Mouse (Mus musculus) kidney, adult 9 months (tissue): Measurements from ENCODE around the gene Nucks1.

ENCODE experiments used
- DNase-seq: peaks from one replicate; pipeline ENCODE4 v3.0.0; 2022

Nucks1 gene

GRCm38 (mm10) chr1:131922100-131922499 lies 11.8 kb downstream of the Nucks1 start:
- DNase-seq: no peak

- no peak for DNase-seq
These were observed 23.1 kb downstream of the Nucks1 start for GRCm38 (mm10) chr1:131933471-131933870.

- peak; percentile 74 for DNase-seq
These were observed 27.4 kb downstream of the Nucks1 start for GRCm38 (mm10) chr1:131937659-131938305.

GRCm38 (mm10) chr1:131938811-131939210 lies 28.5 kb downstream of the Nucks1 start:
- DNase-seq: no peak

GRCm38 (mm10) chr1:131940711-131941244 lies 30.4 kb downstream of the Nucks1 start:
- no peak for DNase-seq

GRCm38 (mm10) chr1:131941501-131941900 lies 31.2 kb downstream of the Nucks1 start:
- DNase-seq: no peak

GRCm38 (mm10) chr1:131942621-131943590 lies 32.6 kb downstream of the Nucks1 start:
- no peak for DNase-seq

- DNase-seq: no peak
These were observed 35.5 kb downstream of the Nucks1 start for GRCm38 (mm10) chr1:131945674-131946440.

GRCm38 (mm10) chr1:131946462-131947215 lies 36.3 kb downstream of the Nucks1 start:
- DNase-seq: no peak

- no peak for DNase-seq
These were observed 37.7 kb downstream of the Nucks1 start for GRCm38 (mm10) chr1:131947997-131948525.

- DNase-seq: no peak
These were observed 44.0 kb downstream of the Nucks1 start for GRCm38 (mm10) chr1:131954242-131954865.

- no peak for DNase-seq
These were observed 44.9 kb downstream of the Nucks1 start for GRCm38 (mm10) chr1:131955131-131955757.

- no peak for DNase-seq
These were observed 47.1 kb downstream of the Nucks1 start for GRCm38 (mm10) chr1:131957416-131957815.

GRCm38 (mm10) chr1:131961004-131961403 lies 50.7 kb downstream of the Nucks1 start:
- peak; percentile 44 for DNase-seq

- DNase-seq: peak; percentile 54
These were observed 52.3 kb downstream of the Nucks1 start, which contains the start of gene Slc45a3 for GRCm38 (mm10) chr1:131962606-131963084. Gene Slc45a3, plus strand, starts transcription at chr1:131962967.

GRCm38 (mm10) chr1:131963085-131963951 lies 53.0 kb downstream of the Nucks1 start:
- peak; percentile 31 for DNase-seq

GRCm38 (mm10) chr1:131964100-131964499 lies 53.8 kb downstream of the Nucks1 start:
- peak; percentile 38 for DNase-seq

GRCm38 (mm10) chr1:131964580-131964979 lies 54.2 kb downstream of the Nucks1 start:
- DNase-seq: peak; percentile 49

GRCm38 (mm10) chr1:131965818-131966217 lies 55.5 kb downstream of the Nucks1 start:
- no peak for DNase-seq
